Mouse (Mus musculus) midbrain, embryonic 12.5 days (tissue): ENCODE measurements around the gene Mafk. TPM values are rescaled to one million over a fixed set of nuclear protein-coding genes. Genes with fewer than 3 reads are reported as not detected.

ENCODE experiments used
- ATAC-seq: fragments of 200-750 bp; cut with Nextera tagmentation; 2 replicates; pipeline ENCODE4 v1.8.0; 2017; ENCODE audit warnings: low read depth, moderate TSS enrichment, moderate library complexity; ENCODE audit not compliant: low FRiP score
- H3K27ac ChIP-seq: fragments of 300-500 bp; sonication (generic); replicated peaks from 2 replicates; pipeline ENCODE4 v1.5.1; 2016; ENCODE audit warnings: mild to moderate bottlenecking
- H3K27me3 ChIP-seq: fragments of 300-500 bp; sonication (generic); 2 replicates; pipeline ENCODE4 v1.6.1; 2016; ENCODE audit warnings: mild to moderate bottlenecking
- H3K36me3 ChIP-seq: fragments of 300-500 bp; sonication (generic); 2 replicates; pipeline ENCODE4 v1.6.1; 2016
- H3K4me1 ChIP-seq: fragments of 300-500 bp; sonication (generic); 2 replicates; pipeline ENCODE4 v1.6.1; 2016
- H3K4me2 ChIP-seq: fragments of 300-500 bp; sonication (generic); replicated peaks from 2 replicates; pipeline ENCODE4 v1.6.1; 2016; ENCODE audit warnings: mild to moderate bottlenecking, moderate library complexity
- H3K4me3 ChIP-seq: fragments of 300-500 bp; sonication (generic); 2 replicates; pipeline ENCODE4 v1.5.1; 2016; ENCODE audit warnings: mild to moderate bottlenecking
- H3K9ac ChIP-seq: fragments of 300-500 bp; sonication (generic); replicated peaks from 2 replicates; pipeline ENCODE4 v1.6.1; 2016; ENCODE audit warnings: mild to moderate bottlenecking, moderate library complexity
- H3K9me3 ChIP-seq: fragments of 300-500 bp; sonication (generic); 2 replicates; pipeline ENCODE4 v1.6.1; 2016; ENCODE audit warnings: mild to moderate bottlenecking
- WGBS: fragments of 180-500 bp; shearing (Covaris S2); methylation state at CpG from one replicate; pipeline ENCODE4 v1.1.7; 2016; 5-methylcytosine and 5-hydroxymethylcytosine counted together
- polyA plus RNA-seq: library from polyadenylated mRNA; unstranded; fragments of >200 nt; fragmentation: Nextera tagmentation; extraction: Ambion mirVana; gene quantifications from 2 replicates; pipeline ENCODE4 v1.2.1, GENCODE M21; 2016

Gene Mafk
- polyA plus RNA-seq, 1 experiment from 2014 or later: 11.4 TPM

GRCm38 (mm10) chr5:139797473-139798167 is 6.3 kb downstream of the Mafk start:
- H3K9me3 ChIP-seq: no peaks in the 10 kb centered on the region
- H3K4me1 ChIP-seq: peaks cover 52% of the 10 kb centered on the region
- H3K27ac ChIP-seq: peak overlapping the region; percentile 92
- 16% methylated on average over 11 of the region's 11 CpGs for WGBS
- peak overlapping the region; percentile 45 for H3K9ac ChIP-seq
- peaks cover 30% of the 10 kb centered on the region for H3K36me3 ChIP-seq
- ATAC-seq: peak; percentile 92
- peak overlapping the region; percentile 56 for H3K4me2 ChIP-seq
- H3K27me3 ChIP-seq: peaks cover 43% of the 10 kb centered on the region
- peak overlapping the region; percentile 33 for H3K4me3 ChIP-seq

- no peaks in the 10 kb centered on the region for H3K9me3 ChIP-seq
- peak overlapping the region; percentile 33 for H3K4me3 ChIP-seq
- H3K27me3 ChIP-seq: peaks cover 39% of the 10 kb centered on the region
- H3K4me1 ChIP-seq: peaks cover 49% of the 10 kb centered on the region
- H3K4me2 ChIP-seq: peak overlapping the region; percentile 56
- H3K36me3 ChIP-seq: peaks cover 30% of the 10 kb centered on the region
- H3K9ac ChIP-seq: peak overlapping the region; percentile 45
- WGBS: 37% methylated on average over 12 of the region's 12 CpGs
- no peak for ATAC-seq
- H3K27ac ChIP-seq: peak overlapping the region; percentile 92
Measured at GRCm38 (mm10) chr5:139798168-139798900, 7.0 kb downstream of the Mafk start.

GRCm38 (mm10) chr5:139799041-139799440 is 7.7 kb downstream of the Mafk start:
- H3K27me3 ChIP-seq: peaks cover 32% of the 10 kb centered on the region
- H3K4me2 ChIP-seq: peak overlapping the region; percentile 56
- no peak overlapping the region for H3K4me3 ChIP-seq
- H3K9me3 ChIP-seq: no peaks in the 10 kb centered on the region
- 93% methylated on average over 9 of the region's 9 CpGs for WGBS
- peaks cover 30% of the 10 kb centered on the region for H3K36me3 ChIP-seq
- H3K4me1 ChIP-seq: peaks cover 53% of the 10 kb centered on the region
- H3K27ac ChIP-seq: peak overlapping the region; percentile 32; the same call in 1 of the 2 replicates
- H3K9ac ChIP-seq: no peak overlapping the region
- no peak for ATAC-seq

GRCm38 (mm10) chr5:139799801-139800590 is 8.7 kb downstream of the Mafk start:
- Histone ChIP-seq H3K4me2 (no peak overlapping the region), H3K27ac (no peak overlapping the region), H3K27me3 (peaks cover 25% of the 10 kb centered on the region), H3K36me3 (peaks cover 30% of the 10 kb centered on the region), H3K4me3 (no peak overlapping the region), H3K4me1 (peaks cover 56% of the 10 kb centered on the region), H3K9ac (no peak overlapping the region), H3K9me3 (no peaks in the 10 kb centered on the region)
- 92% methylated on average over 33 of the region's 33 CpGs for WGBS
- ATAC-seq: no peak

- H3K9me3 ChIP-seq: no peaks in the 10 kb centered on the region
- ATAC-seq: no peak
- peaks cover 17% of the 10 kb centered on the region; the same call in 1 of the 2 replicates for H3K27me3 ChIP-seq
- peaks cover 46% of the 10 kb centered on the region for H3K4me1 ChIP-seq
- H3K36me3 ChIP-seq: peaks cover 30% of the 10 kb centered on the region
- H3K9ac ChIP-seq: 0 out of 2 replicates have a peak overlapping the region, but pooled peaks have one; percentile 35
- WGBS: 96% methylated on average over 8 of the region's 8 CpGs
- no peak overlapping the region for H3K4me2 ChIP-seq
- H3K4me3 ChIP-seq: no peak overlapping the region
- no peak overlapping the region for H3K27ac ChIP-seq
Measured at GRCm38 (mm10) chr5:139801231-139801630, 9.9 kb downstream of the Mafk start.

- Histone ChIP-seq H3K9me3 (no peaks in the 10 kb centered on the region), H3K36me3 (peaks cover 30% of the 10 kb centered on the region), H3K9ac (no peak overlapping the region), H3K4me1 (peaks cover 40% of the 10 kb centered on the region), H3K4me3 (no peak overlapping the region), H3K4me2 (no peak overlapping the region), H3K27ac (no peak overlapping the region), H3K27me3 (0 out of 2 replicates have a peak, but pooled peaks cover 17% of the 10 kb centered on the region)
- ATAC-seq: no peak
- 93% methylated on average over 10 of the region's 10 CpGs for WGBS
Measured at GRCm38 (mm10) chr5:139801880-139802279, 10.6 kb downstream of the Mafk start.

GRCm38 (mm10) chr5:139803165-139803564 is 11.9 kb downstream of the Mafk start:
- H3K9ac ChIP-seq: no peak overlapping the region
- no peak overlapping the region for H3K4me3 ChIP-seq
- no peaks in the 10 kb centered on the region for H3K9me3 ChIP-seq
- H3K27me3 ChIP-seq: peaks cover 17% of the 10 kb centered on the region; the same call in 1 of the 2 replicates
- H3K27ac ChIP-seq: no peak overlapping the region
- peaks cover 27% of the 10 kb centered on the region for H3K4me1 ChIP-seq
- WGBS: 79% methylated on average over 8 of the region's 8 CpGs
- H3K36me3 ChIP-seq: peaks cover 30% of the 10 kb centered on the region
- ATAC-seq: no peak
- peak overlapping the region; percentile 16 for H3K4me2 ChIP-seq

- Histone ChIP-seq H3K27me3 (peaks cover 17% of the 10 kb centered on the region; the same call in 1 of the 2 replicates), H3K36me3 (peaks cover 30% of the 10 kb centered on the region), H3K9me3 (no peaks in the 10 kb centered on the region), H3K9ac (no peak overlapping the region), H3K4me3 (no peak overlapping the region), H3K4me1 (peaks cover 22% of the 10 kb centered on the region), H3K27ac (no peak overlapping the region), H3K4me2 (peak overlapping the region; percentile 16)
- 12% methylated on average over 12 of the region's 12 CpGs for WGBS
- peak; percentile 76 for ATAC-seq
Measured at GRCm38 (mm10) chr5:139803601-139804102, 12.3 kb downstream of the Mafk start.

- Histone ChIP-seq H3K9ac (no peak overlapping the region), H3K27ac (no peak overlapping the region), H3K4me1 (peaks cover 17% of the 10 kb centered on the region), H3K4me2 (0 out of 2 replicates have a peak overlapping the region, but pooled peaks have one; percentile 16), H3K4me3 (no peak overlapping the region), H3K27me3 (peaks cover 17% of the 10 kb centered on the region; the same call in 1 of the 2 replicates), H3K9me3 (no peaks in the 10 kb centered on the region), H3K36me3 (peaks cover 29% of the 10 kb centered on the region)
- 8% methylated on average over 6 of the region's 6 CpGs for WGBS
- ATAC-seq: 0 out of 2 replicates have a peak, but pooled peaks have one; percentile 47
Measured at GRCm38 (mm10) chr5:139804107-139804551, 12.8 kb downstream of the Mafk start.

- 88% methylated on average over 11 of the region's 11 CpGs for WGBS
- Histone ChIP-seq H3K9ac (no peak overlapping the region), H3K4me1 (peaks cover 12% of the 10 kb centered on the region), H3K9me3 (no peaks in the 10 kb centered on the region), H3K4me3 (no peak overlapping the region), H3K4me2 (no peak overlapping the region), H3K27me3 (peaks cover 17% of the 10 kb centered on the region; the same call in 1 of the 2 replicates), H3K27ac (no peak overlapping the region), H3K36me3 (peaks cover 24% of the 10 kb centered on the region)
- ATAC-seq: no peak
Measured at GRCm38 (mm10) chr5:139804573-139805111, 13.3 kb downstream of the Mafk start.

GRCm38 (mm10) chr5:139805924-139806323 is 14.6 kb downstream of the Mafk start:
- H3K9me3 ChIP-seq: no peaks in the 10 kb centered on the region
- H3K4me3 ChIP-seq: no peak overlapping the region
- H3K9ac ChIP-seq: no peak overlapping the region
- WGBS: 91% methylated on average over 8 of the region's 8 CpGs
- peaks cover 12% of the 10 kb centered on the region; the same call in 1 of the 2 replicates for H3K27me3 ChIP-seq
- H3K4me2 ChIP-seq: no peak overlapping the region
- ATAC-seq: no peak
- H3K36me3 ChIP-seq: peaks cover 11% of the 10 kb centered on the region
- H3K27ac ChIP-seq: no peak overlapping the region
- H3K4me1 ChIP-seq: peaks cover 10% of the 10 kb centered on the region
